Mouse (Mus musculus) hindbrain, embryonic 16.5 days (tissue): ENCODE measurements around the gene Slc7a7. TPM values are rescaled to one million over a fixed set of nuclear protein-coding genes. Genes with fewer than 3 reads are reported as not detected.

Experiments used
- ATAC-seq: fragments of 200-750 bp; cut with Nextera tagmentation; 2 replicates; pipeline ENCODE4 v1.8.0; 2017; ENCODE audit warnings: moderate TSS enrichment, moderate library complexity
- H3K27ac ChIP-seq: fragments of 300-500 bp; sonication (generic); 2 replicates; pipeline ENCODE4 v1.5.1; 2014; ENCODE audit warnings: low read depth, mild to moderate bottlenecking, control low read depth, low read length, moderate library complexity
- H3K27me3 ChIP-seq: fragments of 300-500 bp; sonication (generic); replicated peaks from 2 replicates; pipeline ENCODE4 v1.6.1; 2014; ENCODE audit warnings: low read length; ENCODE audit not compliant: control insufficient read depth, insufficient read depth
- H3K36me3 ChIP-seq: fragments of 300-500 bp; sonication (generic); 2 replicates; pipeline ENCODE4 v1.6.1; 2014; ENCODE audit warnings: mild to moderate bottlenecking, low read length, moderate library complexity, mixed read lengths; ENCODE audit not compliant: control insufficient read depth, insufficient read depth
- H3K4me1 ChIP-seq: fragments of 300-500 bp; sonication (generic); 2 replicates; pipeline ENCODE4 v1.6.1; 2014; ENCODE audit warnings: low read depth, low read length; ENCODE audit not compliant: control insufficient read depth, insufficient read depth
- H3K4me2 ChIP-seq: fragments of 300-500 bp; sonication (generic); 2 replicates; pipeline ENCODE4 v1.6.1; 2014; ENCODE audit warnings: mild to moderate bottlenecking, low read length, control low read depth, moderate library complexity
- H3K4me3 ChIP-seq: fragments of 300-500 bp; sonication (generic); 2 replicates; pipeline ENCODE4 v1.5.1; 2014; ENCODE audit warnings: mild to moderate bottlenecking, low read length, control low read depth, moderate library complexity
- H3K9ac ChIP-seq: fragments of 300-500 bp; sonication (generic); 2 replicates; pipeline ENCODE4 v1.6.1; 2014; ENCODE audit warnings: low read depth, mild to moderate bottlenecking, control low read depth, low read length, moderate library complexity
- H3K9me3 ChIP-seq: fragments of 300-500 bp; sonication (generic); 2 replicates; pipeline ENCODE4 v1.6.1; 2014; ENCODE audit warnings: mild to moderate bottlenecking, low read length, moderate library complexity; ENCODE audit not compliant: control insufficient read depth
- WGBS: fragments of 180-500 bp; shearing (Covaris S2); extraction: QIAGEN DNeasy Blood & Tissue Kit; methylation state at CpG from one replicate; pipeline ENCODE4 v1.1.7; 2014; 5-methylcytosine and 5-hydroxymethylcytosine counted together
- polyA plus RNA-seq: library from polyadenylated mRNA; unstranded; fragments of >200 nt; fragmentation: Nextera tagmentation; extraction: Ambion mirVana; gene quantifications from 2 replicates; pipeline ENCODE4 v1.2.1, GENCODE M21; 2015

The Slc7a7 gene
- polyA plus RNA-seq, 1 experiment from 2014 or later, result 4.9 TPM

GRCm38 (mm10) chr14:54385968-54386618, 31.5 kb downstream of the Slc7a7 start:
- WGBS, result 83% methylated on average over 7 of the region's 7 CpGs
- Histone ChIP-seq H3K4me1 (no peaks in the 10 kb centered on the region), H3K27me3 (no peaks in the 10 kb centered on the region), H3K27ac (no peak overlapping the region), H3K36me3 (no peaks in the 10 kb centered on the region), H3K4me2 (no peak overlapping the region), H3K4me3 (no peak overlapping the region), H3K9me3 (no peaks in the 10 kb centered on the region), H3K9ac (no peak overlapping the region)
- ATAC-seq, result no peak

- no peaks in the 10 kb centered on the region for H3K27me3 ChIP-seq
- no peak overlapping the region for H3K27ac ChIP-seq
- no peak overlapping the region for H3K9ac ChIP-seq
- no peaks in the 10 kb centered on the region for H3K4me1 ChIP-seq
- WGBS, result 94% methylated on average over 8 of the region's 8 CpGs
- no peak for ATAC-seq
- H3K4me2 ChIP-seq, result no peak overlapping the region
- no peaks in the 10 kb centered on the region for H3K9me3 ChIP-seq
- H3K36me3 ChIP-seq, result no peaks in the 10 kb centered on the region
- no peak overlapping the region for H3K4me3 ChIP-seq
Observed at GRCm38 (mm10) chr14:54384396-54384795, 33.2 kb downstream of the Slc7a7 start.

GRCm38 (mm10) chr14:54383355-54383771, 34.2 kb downstream of the Slc7a7 start:
- no peak overlapping the region for H3K4me2 ChIP-seq
- no peak for ATAC-seq
- H3K4me1 ChIP-seq, result no peaks in the 10 kb centered on the region
- H3K27ac ChIP-seq, result no peak overlapping the region
- 54% methylated on average over 4 of the region's 4 CpGs for WGBS
- no peaks in the 10 kb centered on the region for H3K36me3 ChIP-seq
- H3K4me3 ChIP-seq, result no peak overlapping the region
- no peaks in the 10 kb centered on the region for H3K9me3 ChIP-seq
- no peak overlapping the region for H3K9ac ChIP-seq
- H3K27me3 ChIP-seq, result no peaks in the 10 kb centered on the region

GRCm38 (mm10) chr14:54382641-54383040, 34.9 kb downstream of the Slc7a7 start:
- H3K4me3 ChIP-seq, result no peak overlapping the region
- no peak for ATAC-seq
- H3K36me3 ChIP-seq, result no peaks in the 10 kb centered on the region
- no peak overlapping the region for H3K9ac ChIP-seq
- 30% methylated on average over 9 of the region's 9 CpGs for WGBS
- H3K27ac ChIP-seq, result no peak overlapping the region
- no peaks in the 10 kb centered on the region for H3K27me3 ChIP-seq
- no peaks in the 10 kb centered on the region for H3K4me1 ChIP-seq
- H3K9me3 ChIP-seq, result no peaks in the 10 kb centered on the region
- H3K4me2 ChIP-seq, result no peak overlapping the region

- no peak overlapping the region for H3K4me2 ChIP-seq
- H3K27ac ChIP-seq, result no peak overlapping the region
- no peak overlapping the region for H3K4me3 ChIP-seq
- 72% methylated on average over 10 of the region's 10 CpGs for WGBS
- no peaks in the 10 kb centered on the region for H3K9me3 ChIP-seq
- H3K4me1 ChIP-seq, result no peaks in the 10 kb centered on the region
- no peaks in the 10 kb centered on the region for H3K27me3 ChIP-seq
- no peaks in the 10 kb centered on the region for H3K36me3 ChIP-seq
- ATAC-seq, result no peak
- no peak overlapping the region for H3K9ac ChIP-seq
Observed at GRCm38 (mm10) chr14:54381816-54382215, 35.8 kb downstream of the Slc7a7 start.

- Histone ChIP-seq H3K4me1 (no peaks in the 10 kb centered on the region), H3K27me3 (no peaks in the 10 kb centered on the region), H3K9me3 (no peaks in the 10 kb centered on the region), H3K9ac (no peak overlapping the region), H3K36me3 (no peaks in the 10 kb centered on the region), H3K4me2 (no peak overlapping the region), H3K4me3 (no peak overlapping the region), H3K27ac (no peak overlapping the region)
- ATAC-seq, result no peak
- WGBS, result 66% methylated on average over 4 of the region's 4 CpGs
Observed at GRCm38 (mm10) chr14:54380616-54381015, 37.0 kb downstream of the Slc7a7 start.

GRCm38 (mm10) chr14:54379571-54379970, 38.0 kb downstream of the Slc7a7 start:
- Histone ChIP-seq H3K27me3 (no peaks in the 10 kb centered on the region), H3K9ac (no peak overlapping the region), H3K27ac (no peak overlapping the region), H3K9me3 (no peaks in the 10 kb centered on the region), H3K36me3 (no peaks in the 10 kb centered on the region), H3K4me1 (no peaks in the 10 kb centered on the region), H3K4me2 (no peak overlapping the region), H3K4me3 (no peak overlapping the region)
- WGBS, result 79% methylated on average over 13 of the region's 13 CpGs
- ATAC-seq, result no peak

- H3K9me3 ChIP-seq, result no peaks in the 10 kb centered on the region
- H3K27ac ChIP-seq, result no peak overlapping the region
- 91% methylated on average over 6 of the region's 6 CpGs for whole genome bisulfite sequencing
- no peaks in the 10 kb centered on the region for H3K27me3 ChIP-seq
- no peak overlapping the region for H3K4me3 ChIP-seq
- H3K4me2 ChIP-seq, result no peak overlapping the region
- no peaks in the 10 kb centered on the region for H3K36me3 ChIP-seq
- ATAC-seq, result no peak
- no peak overlapping the region for H3K9ac ChIP-seq
- H3K4me1 ChIP-seq, result no peaks in the 10 kb centered on the region
Observed at GRCm38 (mm10) chr14:54377166-54377565, 40.4 kb downstream of the Slc7a7 start.

GRCm38 (mm10) chr14:54375916-54376315, 41.7 kb downstream of the Slc7a7 start:
- Histone ChIP-seq H3K36me3 (no peaks in the 10 kb centered on the region), H3K9ac (no peak overlapping the region)
- no peak for ATAC-seq

GRCm38 (mm10) chr14:54372923-54373322, 44.7 kb downstream of the Slc7a7 start:
- peaks cover 27% of the 10 kb centered on the region for H3K36me3 ChIP-seq
- 96% methylated on average over 9 of the region's 9 CpGs for WGBS
- no peak for ATAC-seq
- H3K4me1 ChIP-seq, result no peaks in the 10 kb centered on the region
- H3K4me3 ChIP-seq, result no peak overlapping the region
- H3K9ac ChIP-seq, result no peak overlapping the region
- H3K27me3 ChIP-seq, result no peaks in the 10 kb centered on the region
- H3K27ac ChIP-seq, result no peak overlapping the region
- H3K9me3 ChIP-seq, result no peaks in the 10 kb centered on the region
- H3K4me2 ChIP-seq, result no peak overlapping the region

More at GRCm38 (mm10) chr14:54375916-54376315, 41.7 kb downstream of the Slc7a7 start:
- Histone ChIP-seq H3K4me1 (no peaks in the 10 kb centered on the region), H3K27me3 (no peaks in the 10 kb centered on the region), H3K4me3 (no peak overlapping the region), H3K9me3 (no peaks in the 10 kb centered on the region), H3K4me2 (no peak overlapping the region), H3K27ac (no peak overlapping the region)
- 77% methylated on average over 3 of the region's 3 CpGs for WGBS
